Mouse (Mus musculus) midbrain, embryonic 16.5 days (tissue): ENCODE results near the gene Ribc2. TPM values are rescaled to one million over a fixed set of nuclear protein-coding genes. Genes with fewer than 3 reads are reported as not detected.

Experiments
- polyA plus RNA-seq: library from polyadenylated mRNA; unstranded; fragments of >200 nt; fragmentation: Nextera tagmentation; extraction: Ambion mirVana; gene quantifications from 2 replicates; pipeline ENCODE4 v1.2.1, GENCODE M21; 2015

Gene Ribc2
- polyA plus RNA-seq, 1 experiment from 2014 or later: 0.78 TPM

Other genes with a start within 250 kb of the Ribc2 start
- 0.87 and 0.90 TPM in 2 replicates for gene Gm29666, start 212.0 kb upstream of the Ribc2 start, polyA plus RNA-seq
- 24.2 and 27.9 TPM in 2 replicates for gene Nup50, start 208.7 kb upstream of the Ribc2 start, polyA plus RNA-seq
- gene 5031439G07Rik, start 143.5 kb upstream of the Ribc2 start, polyA plus RNA-seq: 24.5 and 25.9 TPM in 2 replicates
- 0.77 and 1.1 TPM in 2 replicates for gene Upk3a, start 114.9 kb upstream of the Ribc2 start, polyA plus RNA-seq
- gene Fam118a, start 103.1 kb upstream of the Ribc2 start, polyA plus RNA-seq: 28.5 and 34.7 TPM in 2 replicates
- 0.15 TPM in 2 replicates for gene Smc1b, start 114 bp upstream of the Ribc2 start, polyA plus RNA-seq
- 38.9 and 41.1 TPM in 2 replicates for gene Fbln1, start 73.9 kb downstream of the Ribc2 start, polyA plus RNA-seq
- 538 and 548 TPM in 2 replicates for gene Atxn10, start 204.2 kb downstream of the Ribc2 start, polyA plus RNA-seq